Mouse (Mus musculus) liver, embryonic 12.5 days (tissue): ENCODE results near the gene Specc1. TPM values are rescaled to one million over a fixed set of nuclear protein-coding genes. Genes with fewer than 3 reads are reported as not detected.
A peak's percentile ranks its signal among the peaks of the same experiment; 100 is the strongest.
"Not testable (repeated sequence)": the region's sequence is repeated elsewhere in the genome, so short reads cannot be mapped to it uniquely, and the experiment has no call there.

Experiments used
- ATAC-seq: fragments of 200-750 bp; cut with Nextera tagmentation; 2 replicates; pipeline ENCODE4 v1.8.0; 2017; ENCODE audit warnings: moderate number of reproducible peaks, mild to moderate bottlenecking, moderate library complexity
- H3K27ac ChIP-seq: fragments of 300-500 bp; sonication (generic); 2 replicates; pipeline ENCODE4 v1.5.1; 2016; ENCODE audit warnings: mild to moderate bottlenecking
- H3K27me3 ChIP-seq: fragments of 300-500 bp; sonication (generic); replicated peaks from 2 replicates; pipeline ENCODE4 v1.6.1; 2016; ENCODE audit warnings: mild to moderate bottlenecking, moderate library complexity
- H3K36me3 ChIP-seq: fragments of 300-500 bp; sonication (generic); 2 replicates; pipeline ENCODE4 v1.6.1; 2016; ENCODE audit warnings: mild to moderate bottlenecking, moderate library complexity
- H3K4me1 ChIP-seq: fragments of 300-500 bp; sonication (generic); 2 replicates; pipeline ENCODE4 v1.6.1; 2016
- H3K4me2 ChIP-seq: fragments of 300-500 bp; sonication (generic); 2 replicates; pipeline ENCODE4 v1.6.1; 2016; ENCODE audit warnings: mild to moderate bottlenecking, moderate library complexity
- H3K4me3 ChIP-seq: fragments of 300-500 bp; sonication (generic); 2 replicates; pipeline ENCODE4 v1.5.1; 2016; ENCODE audit warnings: mild to moderate bottlenecking, moderate library complexity
- H3K9ac ChIP-seq: fragments of 300-500 bp; sonication (generic); 2 replicates; pipeline ENCODE4 v1.6.1; 2016; ENCODE audit warnings: mild to moderate bottlenecking, moderate library complexity
- H3K9me3 ChIP-seq: fragments of 300-500 bp; sonication (generic); replicated peaks from 2 replicates; pipeline ENCODE4 v1.6.1; 2016; ENCODE audit warnings: mild to moderate bottlenecking, moderate library complexity
- WGBS: fragments of 180-500 bp; shearing (Covaris S2); methylation state at CpG from one replicate; pipeline ENCODE4 v1.1.7; 2016; ENCODE audit not compliant: insufficient replicate concordance; 5-methylcytosine and 5-hydroxymethylcytosine counted together
- polyA plus RNA-seq: library from polyadenylated mRNA; unstranded; fragments of >200 nt; fragmentation: Nextera tagmentation; extraction: Ambion mirVana; gene quantifications from 2 replicates; pipeline ENCODE4 v1.2.1, GENCODE M21; 2016

Specc1 gene
- polyA plus RNA-seq, 1 experiment from 2014 or later, result 36.4 TPM

DNA sequence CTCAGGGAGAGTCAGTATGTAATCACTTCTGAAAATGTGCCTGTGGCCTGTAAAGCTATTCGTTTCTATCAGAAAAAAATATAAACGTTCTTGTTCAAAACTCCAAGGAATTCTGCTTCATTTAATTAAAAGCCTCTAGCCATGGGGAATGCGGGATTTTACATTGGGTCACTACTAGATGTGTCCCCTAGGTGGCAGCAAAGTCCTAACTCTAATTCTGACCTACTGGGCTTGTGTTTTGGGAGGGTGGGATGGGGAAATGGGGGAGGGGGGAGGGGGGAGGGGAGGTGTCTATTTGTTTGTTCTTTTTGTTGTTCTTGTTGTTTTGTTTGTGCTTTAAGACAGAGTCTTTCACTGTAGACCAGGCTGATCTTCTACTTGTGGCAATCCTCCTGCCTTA lies 7.2 kb upstream of the Specc1 start:
- Histone ChIP-seq H3K9ac (no peak overlapping the region), H3K36me3 (no peaks in the 10 kb centered on the region), H3K4me1 (peaks cover 20% of the 10 kb centered on the region), H3K27ac (no peak overlapping the region), H3K9me3 (no peaks in the 10 kb centered on the region), H3K4me3 (no peak overlapping the region), H3K4me2 (no peak overlapping the region), H3K27me3 (no peaks in the 10 kb centered on the region; the same call in 1 of the 2 replicates)
- under 1% methylated on average over 3 of the region's 3 CpGs for WGBS
- ATAC-seq, result no peak

GRCm38 (mm10) chr11:61950632-61951031 lies 5.9 kb upstream of the Specc1 start:
- Histone ChIP-seq H3K4me1 (peaks cover 31% of the 10 kb centered on the region), H3K27me3 (no peaks in the 10 kb centered on the region), H3K4me2 (0 out of 2 replicates have a peak overlapping the region, but pooled peaks have one; percentile 24), H3K36me3 (no peaks in the 10 kb centered on the region), H3K4me3 (no peak overlapping the region), H3K9me3 (no peaks in the 10 kb centered on the region), H3K9ac (no peak overlapping the region), H3K27ac (no peak overlapping the region)
- no peak for ATAC-seq
- WGBS, result 19% methylated on average over 10 of the region's 10 CpGs

GRCm38 (mm10) chr11:61955136-61955535 lies 1.4 kb upstream of the Specc1 start:
- WGBS, result 67% methylated on average over 6 of the region's 6 CpGs
- Histone ChIP-seq H3K4me1 (peaks cover 49% of the 10 kb centered on the region), H3K27me3 (peaks cover 12% of the 10 kb centered on the region; the same call in 1 of the 2 replicates), H3K36me3 (no peaks in the 10 kb centered on the region), H3K4me3 (no peak overlapping the region), H3K4me2 (no peak overlapping the region), H3K27ac (no peak overlapping the region), H3K9me3 (no peaks in the 10 kb centered on the region), H3K9ac (no peak overlapping the region)
- ATAC-seq, result no peak

GRCm38 (mm10) chr11:61955951-61956350 lies 612 bp upstream of the Specc1 start:
- Histone ChIP-seq H3K4me1 (peaks cover 51% of the 10 kb centered on the region), H3K4me3 (peak overlapping the region; percentile 93), H3K27ac (no peak overlapping the region), H3K27me3 (peaks cover 12% of the 10 kb centered on the region; the same call in 1 of the 2 replicates), H3K9me3 (no peaks in the 10 kb centered on the region), H3K36me3 (no peaks in the 10 kb centered on the region), H3K9ac (no peak overlapping the region), H3K4me2 (peak overlapping the region; percentile 85)
- no peak for ATAC-seq
- 64% methylated on average over 6 of the region's 6 CpGs for WGBS

GRCm38 (mm10) chr11:61957296-61957813 lies 792 bp downstream of the Specc1 start:
- Histone ChIP-seq H3K27ac (peak overlapping the region; percentile 100), H3K4me3 (peak overlapping the region; percentile 93), H3K4me1 (peaks cover 61% of the 10 kb centered on the region), H3K9ac (peak overlapping the region; percentile 99), H3K9me3 (no peaks in the 10 kb centered on the region), H3K4me2 (peak overlapping the region; percentile 85), H3K36me3 (peaks cover 6% of the 10 kb centered on the region; the same call in 1 of the 2 replicates), H3K27me3 (peaks cover 12% of the 10 kb centered on the region; the same call in 1 of the 2 replicates)
- WGBS, result 2% methylated on average over 25 of the region's 25 CpGs
- peak; percentile 83 for ATAC-seq

GRCm38 (mm10) chr11:61958706-61959105 lies 2.1 kb downstream of the Specc1 start:
- Histone ChIP-seq H3K27me3 (peaks cover 12% of the 10 kb centered on the region; the same call in 1 of the 2 replicates), H3K9ac (peak overlapping the region; percentile 82), H3K27ac (peak overlapping the region; percentile 100), H3K4me3 (peak overlapping the region; percentile 93), H3K4me2 (peak overlapping the region; percentile 85), H3K4me1 (peaks cover 74% of the 10 kb centered on the region), H3K36me3 (peaks cover 10% of the 10 kb centered on the region; the same call in 1 of the 2 replicates)
- not testable (repeated sequence) for ATAC-seq, H3K9me3 ChIP-seq
- WGBS, result 57% methylated on average over 6 of the region's 6 CpGs

DNA sequence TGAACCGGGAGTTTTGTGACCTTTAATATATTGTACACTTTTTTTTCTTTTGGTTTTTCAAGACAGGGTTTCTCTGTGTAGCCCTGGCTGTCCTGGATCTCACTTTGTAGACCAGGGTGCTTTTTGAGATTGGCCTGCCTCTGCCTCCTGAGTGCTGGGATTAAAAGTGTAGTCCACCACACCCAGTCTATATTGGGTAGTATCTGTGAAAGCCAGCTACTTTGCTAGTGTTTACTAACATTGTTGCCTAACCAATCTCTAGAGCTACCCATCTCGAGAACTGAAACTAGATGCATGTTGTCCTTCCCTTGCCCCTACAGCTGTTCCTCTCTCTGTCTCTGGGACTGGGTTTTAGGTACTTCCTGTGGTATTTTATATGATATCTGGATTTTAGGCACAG lies 3.5 kb downstream of the Specc1 start:
- Histone ChIP-seq H3K4me2 (peak overlapping the region; percentile 85), H3K9ac (no peak overlapping the region), H3K36me3 (peaks cover 11% of the 10 kb centered on the region; the same call in 1 of the 2 replicates), H3K4me1 (peaks cover 81% of the 10 kb centered on the region), H3K27ac (peak overlapping the region; percentile 57), H3K4me3 (0 out of 2 replicates have a peak overlapping the region, but pooled peaks have one; percentile 1), H3K27me3 (peaks cover 12% of the 10 kb centered on the region; the same call in 1 of the 2 replicates), H3K9me3 (no peaks in the 10 kb centered on the region)
- ATAC-seq, result peak; percentile 39
- 67% methylated on average over 2 of the region's 2 CpGs for WGBS

DNA sequence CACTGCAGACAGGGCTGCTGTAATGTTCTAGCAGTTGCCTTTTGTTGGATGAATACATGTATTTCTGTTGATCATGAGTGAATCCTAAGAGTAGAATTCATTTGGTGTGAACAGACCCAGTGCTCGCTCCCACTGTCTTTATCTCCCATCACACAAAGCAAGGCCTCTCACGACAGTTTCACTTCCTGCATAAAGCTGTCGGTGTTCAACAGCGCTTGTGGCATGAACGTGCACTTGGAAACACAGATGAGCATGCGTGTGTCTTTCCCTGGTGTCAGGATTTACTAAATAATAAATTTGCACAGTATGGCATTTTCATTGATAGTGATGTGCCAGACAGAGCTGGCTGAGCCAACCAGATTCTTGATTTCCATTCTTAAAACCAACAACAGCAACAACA lies 6.1 kb downstream of the Specc1 start:
- Histone ChIP-seq H3K9me3 (no peaks in the 10 kb centered on the region), H3K27me3 (peaks cover 7% of the 10 kb centered on the region; the same call in 1 of the 2 replicates), H3K4me1 (peaks cover 94% of the 10 kb centered on the region), H3K9ac (no peak overlapping the region), H3K27ac (peak overlapping the region; percentile 62), H3K4me3 (0 out of 2 replicates have a peak overlapping the region, but pooled peaks have one; percentile 1), H3K4me2 (peak overlapping the region; percentile 39), H3K36me3 (peaks cover 15% of the 10 kb centered on the region; the same call in 1 of the 2 replicates)
- 27% methylated on average over 6 of the region's 6 CpGs for WGBS
- no peak for ATAC-seq

GRCm38 (mm10) chr11:61963193-61963592 lies 6.6 kb downstream of the Specc1 start:
- Histone ChIP-seq H3K4me3 (no peak overlapping the region), H3K4me1 (peaks cover 95% of the 10 kb centered on the region), H3K36me3 (peaks cover 15% of the 10 kb centered on the region; the same call in 1 of the 2 replicates), H3K4me2 (peak overlapping the region; percentile 39; the same call in 1 of the 2 replicates), H3K9me3 (no peaks in the 10 kb centered on the region), H3K27ac (peak overlapping the region; percentile 62), H3K9ac (no peak overlapping the region), H3K27me3 (0 out of 2 replicates have a peak, but pooled peaks cover 2% of the 10 kb centered on the region)
- WGBS, result 81% methylated on average over 3 of the region's 3 CpGs
- ATAC-seq, result no peak

- Histone ChIP-seq H3K36me3 (peaks cover 18% of the 10 kb centered on the region; the same call in 1 of the 2 replicates), H3K27me3 (no peaks in the 10 kb centered on the region), H3K9ac (no peak overlapping the region), H3K4me1 (peaks cover 99% of the 10 kb centered on the region), H3K27ac (peak overlapping the region; percentile 7; the same call in 1 of the 2 replicates), H3K4me3 (no peak overlapping the region), H3K9me3 (no peaks in the 10 kb centered on the region), H3K4me2 (no peak overlapping the region)
- no peak for ATAC-seq
- WGBS, result 81% methylated on average over 5 of the region's 5 CpGs
These were observed 8.0 kb downstream of the Specc1 start for GRCm38 (mm10) chr11:61964611-61965010.

- 57% methylated on average over 8 of the region's 8 CpGs for WGBS
- Histone ChIP-seq H3K4me3 (no peak overlapping the region), H3K4me2 (peak overlapping the region; percentile 42), H3K36me3 (peaks cover 19% of the 10 kb centered on the region; the same call in 1 of the 2 replicates), H3K9me3 (no peaks in the 10 kb centered on the region), H3K27ac (peak overlapping the region; percentile 87), H3K27me3 (no peaks in the 10 kb centered on the region), H3K4me1 (peaks cover 94% of the 10 kb centered on the region), H3K9ac (no peak overlapping the region)
- ATAC-seq, result peak; percentile 48; the same call in 1 of the 2 replicates
These were observed 10.5 kb downstream of the Specc1 start for GRCm38 (mm10) chr11:61967034-61967433.

GRCm38 (mm10) chr11:61968875-61969274 lies 12.3 kb downstream of the Specc1 start:
- H3K9me3 ChIP-seq, result no peaks in the 10 kb centered on the region
- WGBS, result 56% methylated on average over 2 of the region's 2 CpGs
- peak overlapping the region; percentile 87 for H3K27ac ChIP-seq
- ATAC-seq, result peak; percentile 89
- H3K4me2 ChIP-seq, result peak overlapping the region; percentile 49
- H3K27me3 ChIP-seq, result no peaks in the 10 kb centered on the region
- 0 out of 2 replicates have a peak overlapping the region, but pooled peaks have one; percentile 46 for H3K9ac ChIP-seq
- H3K4me1 ChIP-seq, result peaks cover 86% of the 10 kb centered on the region
- H3K36me3 ChIP-seq, result peaks cover 11% of the 10 kb centered on the region; the same call in 1 of the 2 replicates
- 0 out of 2 replicates have a peak overlapping the region, but pooled peaks have one; percentile 16 for H3K4me3 ChIP-seq
